Mouse (Mus musculus): ENCODE data around the gene Med10.

The Med10 gene

DNA sequence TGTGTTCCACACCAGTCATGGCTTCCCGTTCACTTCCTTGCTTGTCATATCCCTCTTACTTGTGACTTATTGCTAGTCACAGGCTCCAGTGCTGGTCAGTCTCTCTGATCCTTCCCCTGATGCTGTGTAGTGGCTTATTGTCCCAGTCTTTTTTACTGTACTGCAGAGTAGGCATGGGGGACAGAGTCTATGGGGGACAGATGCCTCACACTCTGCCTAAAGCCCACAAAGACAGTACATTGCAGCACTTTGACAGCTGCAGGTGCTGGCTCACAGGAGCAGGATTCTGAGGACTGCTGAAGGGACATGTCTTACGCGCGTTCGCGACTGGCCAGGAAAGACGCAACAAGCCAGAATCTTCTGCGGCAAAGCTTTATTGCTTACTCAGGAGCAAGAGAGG, 28.4 kb downstream of the Med10 start:
- no peak for DNase-seq (ENCODE audit: low read depth)

GRCm38 (mm10) chr13:69832578-69832977, 30.4 kb downstream of the Med10 start:
- no peak for DNase-seq (ENCODE audit: low read depth)

DNA sequence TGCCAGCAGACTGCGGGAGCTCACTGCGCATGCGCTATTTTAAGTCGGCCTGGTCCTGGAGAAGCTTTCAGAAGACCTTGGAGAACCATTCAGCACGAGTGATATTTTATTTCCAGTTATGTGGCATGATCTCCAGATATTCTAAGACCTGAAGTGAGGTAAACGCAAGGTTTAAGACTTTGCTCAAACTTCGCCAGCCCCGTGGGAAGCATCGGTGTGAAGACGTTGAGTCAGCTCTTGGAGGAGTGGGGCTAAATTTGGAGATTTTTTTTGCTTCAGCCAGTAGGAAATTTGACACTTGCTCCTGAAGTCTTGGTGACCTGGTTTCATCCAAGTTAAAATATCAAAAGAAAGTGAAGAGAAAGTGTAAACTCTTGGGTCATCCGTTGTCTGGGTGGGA, 31.2 kb downstream of the Med10 start:
- DNase-seq (ENCODE audit: low read depth): no peak

DNA sequence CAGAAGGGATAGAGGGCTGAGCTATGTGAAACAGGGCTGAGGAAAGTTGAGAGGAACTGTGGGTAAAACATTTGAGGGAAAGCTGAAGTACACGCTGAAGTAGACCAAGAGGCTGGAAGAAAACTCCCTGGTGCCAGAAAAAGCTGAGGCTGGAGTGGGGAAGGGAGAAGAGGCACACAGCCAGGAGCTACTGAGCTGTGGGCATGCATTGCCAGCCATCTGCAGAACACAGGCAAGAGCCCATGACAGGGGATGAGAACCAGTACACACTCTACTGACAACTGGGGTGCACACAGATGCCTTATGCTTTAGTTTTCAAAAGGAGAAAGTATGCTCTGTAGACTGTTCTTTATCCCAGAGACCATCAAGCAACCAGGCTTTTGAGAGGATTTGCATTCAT, 43.4 kb downstream of the Med10 start:
- DNase-seq (ENCODE audit: low read depth): no peak

- no peak for DNase-seq (ENCODE audit: low read depth)
These were observed 47.4 kb downstream of the Med10 start for GRCm38 (mm10) chr13:69849579-69849978.

- DNase-seq (ENCODE audit: low read depth): no peak
These were observed 50.1 kb downstream of the Med10 start for GRCm38 (mm10) chr13:69852313-69852712.

GRCm38 (mm10) chr13:69853425-69854043, 51.3 kb downstream of the Med10 start:
- no peak for DNase-seq (ENCODE audit: low read depth)

DNA sequence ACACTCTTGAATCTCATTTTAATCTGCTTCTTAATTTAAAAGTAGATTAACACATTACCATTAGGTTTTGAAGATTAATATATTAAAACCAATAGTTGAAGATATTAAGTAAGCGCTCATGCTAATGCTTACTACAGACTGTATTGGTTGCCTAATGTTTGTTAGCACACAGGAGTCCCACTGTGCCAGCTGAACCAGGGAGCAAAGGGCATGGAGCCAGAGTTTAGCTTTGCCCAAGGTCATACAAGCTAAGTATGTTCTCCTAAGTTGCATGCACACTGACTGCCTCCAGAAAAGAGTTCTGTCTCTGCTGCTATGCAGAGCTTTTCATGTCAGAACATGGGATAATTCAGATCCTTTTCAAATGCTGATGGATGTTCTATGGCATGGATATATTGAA, 53.7 kb downstream of the Med10 start:
- DNase-seq (ENCODE audit: low read depth): no peak

DNA sequence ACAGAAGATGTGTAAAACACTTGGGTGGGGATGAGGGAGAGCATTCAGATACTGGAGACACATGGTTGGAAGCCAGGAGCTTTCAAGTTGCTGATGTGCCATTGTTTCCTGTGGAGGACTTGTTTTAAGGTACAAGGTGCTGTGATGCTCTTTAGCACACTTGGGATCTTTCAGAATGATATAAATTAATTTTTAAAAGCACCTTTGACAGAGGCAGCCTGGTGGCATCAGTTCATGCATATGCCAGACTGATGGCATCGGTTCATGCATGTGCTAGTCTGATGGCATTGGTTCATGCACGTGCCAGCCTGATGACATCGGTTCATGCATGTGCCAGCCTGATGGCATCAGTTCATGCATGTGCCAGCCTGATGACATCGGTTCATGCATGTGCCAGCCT, 60.1 kb downstream of the Med10 start:
- no peak for DNase-seq (ENCODE audit: low read depth)

- DNase-seq (ENCODE audit: low read depth): no peak
These were observed 62.7 kb downstream of the Med10 start for GRCm38 (mm10) chr13:69864911-69865310.

Data from induced T-regulatory cell, adult 2 months (primary cell).